Mouse (Mus musculus) myocyte (in vitro differentiated cells): ENCODE results near the gene Cd6. TPM values are rescaled to one million over a fixed set of nuclear protein-coding genes. Genes with fewer than 3 reads are reported as not detected.

Experiments
- H3K27me3 ChIP-seq: one replicate; pipeline ENCODE4 v1.6.1; 2011; ENCODE audit not compliant: control insufficient read depth, insufficient read depth, insufficient read length
- H3K36me3 ChIP-seq: one replicate; pipeline ENCODE4 v1.6.1; 2011; ENCODE audit not compliant: control insufficient read depth, insufficient read depth
- H3K4me2 ChIP-seq: one replicate; pipeline ENCODE4 v1.6.1; 2011; ENCODE audit warnings: low read depth, control low read depth
- H3K4me3 ChIP-seq: one replicate; pipeline ENCODE4 v1.5.1; 2011; ENCODE audit warnings: mild to moderate bottlenecking, control low read depth, moderate library complexity
- H3K79me2 ChIP-seq: one replicate; pipeline ENCODE4 v1.6.1; 2011; ENCODE audit not compliant: control insufficient read depth, insufficient read depth
- H3ac ChIP-seq: one replicate; pipeline ENCODE4 v1.6.1; 2011; ENCODE audit not compliant: control insufficient read depth, insufficient read length
- CEBPB ChIP-seq: IDR thresholded peaks from 2 replicates; pipeline ENCODE4 v1.6.1; 2011; ENCODE audit warnings: mild to moderate bottlenecking, moderate library complexity; ENCODE audit not compliant: poor library complexity, insufficient read depth, severe bottlenecking
- E2F4 ChIP-seq: IDR thresholded peaks from one replicate; pipeline ENCODE4 v1.6.1; 2011; ENCODE audit warnings: mild to moderate bottlenecking, control low read depth, moderate library complexity; ENCODE audit not compliant: insufficient read depth
- MAX ChIP-seq: IDR thresholded peaks from one replicate; pipeline ENCODE4 v1.6.1; 2011; ENCODE audit warnings: low read depth, mild to moderate bottlenecking, control low read depth
- MYOD1 ChIP-seq, 3 experiments: IDR thresholded peaks; one replicate each; pipeline ENCODE4 v1.6.1; 2011; ENCODE audit warnings: control low read depth in 2 of 3, low read depth in 2 of 3, mild to moderate bottlenecking in 2 of 3, moderate library complexity in 1 of 3; ENCODE audit not compliant: insufficient read length in 2 of 3, control insufficient read depth in 1 of 3
- MYOG ChIP-seq, 3 experiments: IDR thresholded peaks; one replicate each; pipeline ENCODE4 v1.6.1; 2011; ENCODE audit warnings: control low read depth in 2 of 3, low read depth in 2 of 3, mild to moderate bottlenecking in 2 of 3; ENCODE audit not compliant: insufficient read length in 2 of 3, control insufficient read depth in 1 of 3, insufficient read depth in 1 of 3
- POLR2A ChIP-seq: IDR thresholded peaks from one replicate; pipeline ENCODE4 v1.6.1; 2011; ENCODE audit warnings: low read depth, mild to moderate bottlenecking, control low read depth, moderate library complexity; ENCODE audit not compliant: insufficient read length
- POLR2AphosphoS2 ChIP-seq: IDR thresholded peaks from one replicate; pipeline ENCODE4 v1.6.1; 2011; ENCODE audit warnings: low read depth, control low read depth; ENCODE audit not compliant: insufficient read length
- REST ChIP-seq: IDR thresholded peaks from one replicate; pipeline ENCODE4 v1.6.1; 2011; ENCODE audit warnings: mild to moderate bottlenecking, control low read depth, moderate library complexity; ENCODE audit not compliant: insufficient read depth, insufficient read length
- SRF ChIP-seq: IDR thresholded peaks from one replicate; pipeline ENCODE4 v1.6.1; 2011; ENCODE audit warnings: low read depth; ENCODE audit not compliant: control insufficient read depth, insufficient read length
- TCF12 ChIP-seq: IDR thresholded peaks from one replicate; pipeline ENCODE4 v1.6.1; 2011; ENCODE audit warnings: mild to moderate bottlenecking, control low read depth; ENCODE audit not compliant: poor library complexity, insufficient read depth, severe bottlenecking
- TCF3 ChIP-seq: IDR thresholded peaks from one replicate; pipeline ENCODE4 v1.6.1; 2011; ENCODE audit warnings: low read depth, control low read depth; ENCODE audit not compliant: insufficient read length
- USF1 ChIP-seq: IDR thresholded peaks from one replicate; pipeline ENCODE4 v1.6.1; 2011; ENCODE audit warnings: low read depth, mild to moderate bottlenecking, control low read depth, moderate library complexity
- polyA plus RNA-seq: library from polyadenylated mRNA; unstranded; fragments of >200 nt; fragmentation: generic; extraction: Trizol; gene quantifications from one replicate; pipeline ENCODE4 v1.2.1, GENCODE M21; 2012; ENCODE audit warnings: missing spikeins

Cd6 gene
- polyA plus RNA-seq, 1 experiment, result not detected

GRCm38 (mm10) chr19:10839010-10839892 lies 9.4 kb upstream of the Cd6 start, which contains the start of gene Slc15a3:
TSS of gene Slc15a3 (plus strand) at chr19:10839727.
- H3ac ChIP-seq, result no peak within 1 kb of the TSS
- peak within 1 kb of the TSS; percentile 12 for H3K4me2 ChIP-seq
- no peak for TF ChIP-seq MYOD1 (IDR thresholded peaks at IDR 0.05; ENCODE audit: control insufficient read depth in 1 of 3, insufficient read length in 2 of 3, low read depth in 2 of 3)
- TF ChIP-seq TCF3, result no peak
- no peak for TF ChIP-seq POLR2AphosphoS2
- no peak for TF ChIP-seq SRF
- no peak for TF ChIP-seq MYOG (IDR thresholded peaks at IDR 0.05; ENCODE audit: control insufficient read depth in 1 of 3, insufficient read depth in 1 of 3, insufficient read length in 2 of 3, low read depth in 2 of 3)
- no peak for TF ChIP-seq MAX
- no peak for TF ChIP-seq USF1
- no peak for TF ChIP-seq POLR2A
- no peak for TF ChIP-seq TCF12
- no peak for TF ChIP-seq REST
- no peaks in the 10 kb centered on the region for H3K36me3 ChIP-seq
- H3K79me2 ChIP-seq, result no peaks in the 10 kb centered on the region
- H3K4me3 ChIP-seq, result no peak within 1 kb of the TSS
- H3K27me3 ChIP-seq, result no peaks in the 10 kb centered on the region

DNA sequence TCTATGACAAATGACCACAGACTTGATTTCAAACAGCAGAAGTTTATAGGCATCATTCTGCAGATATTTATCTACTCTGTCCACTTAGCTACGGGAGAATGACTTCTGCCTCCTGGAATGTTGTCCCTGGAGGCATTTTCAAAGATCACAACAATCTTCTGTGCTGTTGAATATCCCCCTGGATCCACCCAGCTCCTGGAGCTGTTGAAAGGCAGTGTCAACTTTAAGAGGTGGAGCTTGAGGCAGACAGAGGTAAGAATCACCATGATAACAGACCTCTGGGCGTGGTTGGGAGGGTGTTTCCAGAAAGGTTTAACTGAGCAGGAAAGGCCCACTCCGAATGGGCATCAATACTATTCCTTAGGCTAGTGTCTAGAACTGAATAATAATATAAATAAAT lies 5.8 kb upstream of the Cd6 start:
- no peak for TF ChIP-seq E2F4
- TF ChIP-seq CEBPB, result no peak
- TF ChIP-seq MYOG (IDR thresholded peaks at IDR 0.05; ENCODE audit: control insufficient read depth in 1 of 3, insufficient read depth in 1 of 3, insufficient read length in 2 of 3, low read depth in 2 of 3), result no peak
- no peak for TF ChIP-seq TCF12
- no peak for TF ChIP-seq MYOD1 (IDR thresholded peaks at IDR 0.05; ENCODE audit: control insufficient read depth in 1 of 3, insufficient read length in 2 of 3, low read depth in 2 of 3)

GRCm38 (mm10) chr19:10833611-10834010 lies 3.8 kb upstream of the Cd6 start:
- Histone ChIP-seq H3K36me3 (no peaks in the 10 kb centered on the region), H3ac (no peak overlapping the region), H3K4me2 (no peak overlapping the region), H3K79me2 (no peaks in the 10 kb centered on the region), H3K4me3 (no peak overlapping the region), H3K27me3 (no peaks in the 10 kb centered on the region)
- TF ChIP-seq CEBPB (0 out of 2 replicates have a peak, but pooled peaks have one; percentile 11), POLR2AphosphoS2 (no peak)

More for the DNA sequence above, 5.8 kb upstream of the Cd6 start:
- H3K4me3 ChIP-seq, result no peak overlapping the region
- no peak overlapping the region for H3ac ChIP-seq
- H3K27me3 ChIP-seq, result no peaks in the 10 kb centered on the region
- no peak overlapping the region for H3K4me2 ChIP-seq
- no peaks in the 10 kb centered on the region for H3K36me3 ChIP-seq
- H3K79me2 ChIP-seq, result no peaks in the 10 kb centered on the region

DNA sequence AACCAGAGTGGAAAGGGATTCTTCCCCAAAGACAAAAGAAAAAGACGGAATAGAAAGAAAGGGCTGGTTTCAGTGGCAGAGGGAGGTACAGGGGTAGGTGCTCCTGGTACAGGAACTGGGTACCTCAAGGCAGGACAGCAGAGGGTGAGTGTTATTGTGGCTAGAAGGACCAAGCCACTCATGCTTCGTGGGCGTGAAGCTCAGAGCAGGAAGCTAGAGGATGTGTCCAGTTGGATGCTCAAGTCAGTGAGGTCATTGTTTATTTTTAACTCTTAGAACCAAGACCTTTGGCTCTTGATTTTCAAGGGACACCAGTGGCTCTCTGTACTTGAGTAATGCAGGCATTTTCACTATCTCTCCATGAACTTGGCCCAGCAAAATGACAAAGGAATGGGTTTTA lies 2.2 kb upstream of the Cd6 start:
- no peak overlapping the region for H3ac ChIP-seq
- TF ChIP-seq REST (no peak), MYOD1 (IDR thresholded peaks at IDR 0.05; ENCODE audit: control insufficient read depth in 1 of 3, insufficient read length in 2 of 3, low read depth in 2 of 3) (peak in 1 of 3 experiments; percentile 3)
- no peaks in the 10 kb centered on the region for H3K36me3 ChIP-seq
- H3K79me2 ChIP-seq, result no peaks in the 10 kb centered on the region
- no peak overlapping the region for H3K4me3 ChIP-seq
- H3K27me3 ChIP-seq, result no peaks in the 10 kb centered on the region
- peak overlapping the region; percentile 10 for H3K4me2 ChIP-seq

- Histone ChIP-seq H3K79me2 (no peaks in the 10 kb centered on the region), H3ac (no peak overlapping the region), H3K36me3 (no peaks in the 10 kb centered on the region), H3K27me3 (no peaks in the 10 kb centered on the region), H3K4me3 (no peak overlapping the region), H3K4me2 (no peak overlapping the region)
- TF ChIP-seq MYOD1 (IDR thresholded peaks at IDR 0.05; ENCODE audit: control insufficient read depth in 1 of 3, insufficient read length in 2 of 3, low read depth in 2 of 3), result no peak
Observed at GRCm38 (mm10) chr19:10831424-10831823, 1.6 kb upstream of the Cd6 start.

GRCm38 (mm10) chr19:10828321-10828720 lies 1.5 kb downstream of the Cd6 start:
- Histone ChIP-seq H3K4me2 (no peak overlapping the region), H3K27me3 (no peaks in the 10 kb centered on the region), H3K4me3 (no peak overlapping the region), H3K79me2 (no peaks in the 10 kb centered on the region), H3K36me3 (no peaks in the 10 kb centered on the region), H3ac (no peak overlapping the region)
- TF ChIP-seq SRF (no peak), MYOD1 (IDR thresholded peaks at IDR 0.05; ENCODE audit: control insufficient read depth in 1 of 3, insufficient read length in 2 of 3, low read depth in 2 of 3) (no peak), MAX (no peak)
